Mouse (Mus musculus) liver, embryonic 14.5 days (tissue): Measurements from ENCODE around the gene Optn. TPM values are rescaled to one million over a fixed set of nuclear protein-coding genes. Genes with fewer than 3 reads are reported as not detected.

Experiments
- ATAC-seq: fragments of 200-750 bp; cut with Nextera tagmentation; 2 replicates; pipeline ENCODE4 v1.8.0; 2017; ENCODE audit warnings: moderate number of reproducible peaks, mild to moderate bottlenecking, moderate library complexity; ENCODE audit not compliant: insufficient read depth
- DNase-seq, 3 experiments: peaks; one replicate each; pipeline ENCODE4 v3.0.0-alpha.2; 2012 to 2013; ENCODE audit warnings: low read depth in 3 of 3, low spot score in 3 of 3
- H3K27ac ChIP-seq: fragments of 300-500 bp; sonication (generic); 2 replicates; pipeline ENCODE4 v1.5.1; 2014; ENCODE audit warnings: moderate library complexity, mild to moderate bottlenecking, control low read depth, inconsistent platforms
- H3K27me3 ChIP-seq: fragments of 300-500 bp; sonication (generic); 2 replicates; pipeline ENCODE4 v1.6.1; 2014; ENCODE audit warnings: mild to moderate bottlenecking, low read length, moderate library complexity; ENCODE audit not compliant: control insufficient read depth, insufficient read depth
- H3K36me3 ChIP-seq: fragments of 300-500 bp; sonication (generic); replicated peaks from 2 replicates; pipeline ENCODE4 v1.6.1; 2014; ENCODE audit warnings: low read depth; ENCODE audit not compliant: control insufficient read depth, insufficient read depth
- H3K4me1 ChIP-seq, 2 experiments: fragments of 200-500 bp in 1 of 2; fragments of 300-500 bp in 1 of 2; sonication (generic) in 1 of 2; replicated peaks; 2 replicates each; pipeline ENCODE4 v1.6.1; 2012 to 2014; ENCODE audit warnings: antibody characterized with exemption in 1 of 2, inconsistent platforms in 1 of 2, low read length in 1 of 2; ENCODE audit not compliant: control insufficient read depth in 2 of 2, insufficient read depth in 2 of 2
- H3K4me2 ChIP-seq: fragments of 300-500 bp; sonication (generic); 2 replicates; pipeline ENCODE4 v1.6.1; 2014; ENCODE audit warnings: low read depth, mild to moderate bottlenecking, control low read depth, moderate library complexity
- H3K4me3 ChIP-seq, 2 experiments: fragments of 200-500 bp in 1 of 2; fragments of 300-500 bp in 1 of 2; sonication (generic) in 1 of 2; 2 replicates each; pipeline ENCODE4 v1.5.1; 2012 to 2014; ENCODE audit warnings: low read depth in 2 of 2, low read length in 2 of 2, mild to moderate bottlenecking in 2 of 2, control low read depth in 1 of 2, inconsistent platforms in 1 of 2, moderate library complexity in 1 of 2; ENCODE audit not compliant: insufficient read depth in 1 of 2
- H3K9ac ChIP-seq: fragments of 300-500 bp; sonication (generic); replicated peaks from 2 replicates; pipeline ENCODE4 v1.6.1; 2014; ENCODE audit warnings: mild to moderate bottlenecking, control low read depth, moderate library complexity
- H3K9me3 ChIP-seq: fragments of 300-500 bp; sonication (generic); 2 replicates; pipeline ENCODE4 v1.6.1; 2016; ENCODE audit warnings: low read length, mixed read lengths; ENCODE audit not compliant: control insufficient read depth
- CTCF ChIP-seq: IDR thresholded peaks from 2 replicates; pipeline ENCODE4 v1.5.1; 2016; ENCODE audit warnings: antibody characterized with exemption, low read depth, control low read depth
- EP300 ChIP-seq: IDR thresholded peaks from 2 replicates; pipeline ENCODE4 v1.6.1; 2016; ENCODE audit warnings: antibody characterized with exemption, low read depth
- WGBS: fragments of 180-500 bp; shearing (Covaris S2); extraction: QIAGEN DNeasy Blood & Tissue Kit; methylation state at CpG from one replicate; pipeline ENCODE4 v1.1.7; 2014; ENCODE audit not compliant: insufficient replicate concordance; 5-methylcytosine and 5-hydroxymethylcytosine counted together
- polyA plus RNA-seq, 2 experiments: library from polyadenylated mRNA; depleted of rRNA in 1 of 2; stranded (reverse) in 1 of 2; unstranded in 1 of 2; fragments of >200 nt; fragmentation: Nextera tagmentation in 1 of 2; extraction: Ambion mirVana in 1 of 2; gene quantifications; 2 replicates each; pipeline versions ENCODE4 v1.2.1 to v1.2.3; 2012 to 2014

The Optn gene
- polyA plus RNA-seq, 2 experiments: 6.4 to 15.6 TPM

- Histone ChIP-seq H3K4me3 (peak overlapping the region; percentile 76), H3K27ac (peak overlapping the region; percentile 30; the same call in 1 of the 2 replicates), H3K9me3 (no peaks in the 10 kb centered on the region), H3K36me3 (no peaks in the 10 kb centered on the region; the same call in 1 of the 2 replicates), H3K9ac (peak overlapping the region; percentile 84), H3K4me1 (peaks cover 15 to 29% of the 10 kb centered on the region in 2 experiments), H3K27me3 (no peaks in the 10 kb centered on the region), H3K4me2 (peak overlapping the region; percentile 86)
- DNase-seq (no peak), ATAC-seq (peak; percentile 60)
- no peak for TF ChIP-seq EP300
- 25% methylated on average over 16 of the region's 16 CpGs for WGBS
Observed at GRCm38 (mm10) chr2:5062496-5063298, 1.2 kb downstream of the Optn start.

DNA sequence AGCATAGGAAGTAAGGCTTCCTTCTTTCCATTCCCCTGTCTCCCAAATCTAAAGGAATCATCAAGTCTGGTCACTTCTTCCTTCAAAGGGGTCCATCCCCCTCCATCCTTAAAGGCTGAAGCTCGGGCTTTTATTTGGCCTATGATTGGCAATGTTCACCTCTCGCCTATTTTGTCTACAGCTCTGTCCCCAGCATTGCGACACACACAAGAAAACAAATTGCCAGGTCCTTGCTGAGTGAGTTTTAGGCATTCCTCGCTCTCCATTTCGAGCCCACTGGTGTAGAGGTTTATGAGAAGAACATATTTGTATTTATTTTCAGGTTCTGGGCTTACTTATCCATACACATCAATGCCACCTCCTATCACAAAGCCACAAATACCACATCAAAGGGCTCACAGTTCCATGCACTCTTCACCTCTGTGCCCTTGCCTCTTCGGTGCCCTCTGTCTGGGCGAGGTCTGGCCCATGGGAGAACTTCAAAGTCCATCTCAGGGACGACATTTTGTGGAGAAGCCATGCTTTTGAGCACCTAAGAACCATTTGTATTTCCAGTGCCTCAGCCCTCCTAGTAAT, 2.6 kb downstream of the Optn start:
- WGBS: 63% methylated on average over 8 of the region's 8 CpGs
- no peaks in the 10 kb centered on the region for H3K9me3 ChIP-seq
- H3K27me3 ChIP-seq: no peaks in the 10 kb centered on the region
- H3K9ac ChIP-seq: no peak overlapping the region
- no peak overlapping the region for H3K4me2 ChIP-seq
- H3K36me3 ChIP-seq: no peaks in the 10 kb centered on the region; the same call in 1 of the 2 replicates
- no peak for DNase-seq
- ATAC-seq: no peak
- TF ChIP-seq CTCF (no peak), EP300 (no peak)
- H3K4me1 ChIP-seq: peaks cover 11 to 27% of the 10 kb centered on the region in 2 experiments
- no peak overlapping the region for H3K4me3 ChIP-seq
- no peak overlapping the region for H3K27ac ChIP-seq

DNA sequence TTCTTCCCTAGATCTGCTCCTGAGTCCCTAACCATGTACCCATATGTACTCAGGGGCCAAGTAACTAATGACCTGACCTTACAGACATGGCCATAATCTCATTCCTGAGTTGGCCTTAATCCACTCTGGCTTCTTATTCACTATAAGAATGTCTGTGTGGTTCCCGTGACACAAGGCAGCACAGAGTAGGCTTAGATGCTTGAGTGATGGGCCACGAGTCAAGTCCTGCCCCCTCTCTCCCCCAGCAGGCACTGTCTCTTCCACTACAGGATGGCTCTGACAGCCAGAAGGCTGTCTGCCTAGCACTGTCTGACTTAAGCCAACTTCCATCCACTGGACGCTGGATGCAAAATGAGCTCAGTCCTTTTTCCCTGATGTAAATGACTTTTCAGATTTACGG, 3.9 kb downstream of the Optn start:
- H3K27me3 ChIP-seq: no peaks in the 10 kb centered on the region
- 80% methylated on average over 4 of the region's 4 CpGs for WGBS
- H3K36me3 ChIP-seq: no peaks in the 10 kb centered on the region; the same call in 1 of the 2 replicates
- no peak for DNase-seq
- no peak overlapping the region for H3K4me2 ChIP-seq
- H3K9ac ChIP-seq: no peak overlapping the region
- TF ChIP-seq EP300 (no peak), CTCF (no peak)
- H3K4me1 ChIP-seq: peaks cover 11 to 27% of the 10 kb centered on the region in 2 experiments
- H3K9me3 ChIP-seq: no peaks in the 10 kb centered on the region
- no peak for ATAC-seq
- no peak overlapping the region for H3K27ac ChIP-seq
- no peak overlapping the region for H3K4me3 ChIP-seq

DNA sequence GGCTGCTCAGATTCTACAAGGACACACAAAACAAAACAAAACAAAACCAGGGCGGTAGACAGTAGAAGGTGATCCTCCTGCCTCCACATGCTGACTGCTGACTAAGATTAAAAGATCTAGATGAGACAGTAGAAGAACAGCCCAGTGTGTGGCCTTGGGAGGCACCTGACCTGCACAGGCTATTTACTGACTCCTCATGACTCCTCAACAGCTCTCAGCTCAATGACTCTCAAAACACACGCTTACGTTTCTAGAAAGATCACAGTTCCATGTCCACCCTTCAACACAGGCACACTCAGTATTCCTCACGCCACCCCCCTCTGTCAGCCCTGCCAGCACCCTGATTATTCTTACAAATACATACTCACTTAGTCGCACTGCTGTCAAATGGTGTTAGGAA, 5.4 kb downstream of the Optn start:
- TF ChIP-seq CTCF: no peak
- TF ChIP-seq EP300: no peak
- Histone ChIP-seq H3K27ac (no peak overlapping the region), H3K9me3 (no peaks in the 10 kb centered on the region), H3K9ac (no peak overlapping the region), H3K4me1 (peaks cover 7 to 20% of the 10 kb centered on the region in 2 experiments), H3K4me3 (no peak overlapping the region), H3K27me3 (no peaks in the 10 kb centered on the region), H3K36me3 (peaks cover 3% of the 10 kb centered on the region; the same call in 1 of the 2 replicates), H3K4me2 (no peak overlapping the region)
- no peak for ATAC-seq
- 67% methylated on average over 5 of the region's 5 CpGs for WGBS
- no peak for DNase-seq

- 23% methylated on average over 2 of the region's 2 CpGs for WGBS
- Histone ChIP-seq H3K9me3 (no peaks in the 10 kb centered on the region), H3K4me1 (peaks cover 0 to 17% of the 10 kb centered on the region in 2 experiments; a peak in 3 of 4 replicates), H3K27ac (no peak overlapping the region), H3K9ac (no peak overlapping the region), H3K4me3 (no peak overlapping the region), H3K4me2 (no peak overlapping the region), H3K36me3 (peaks cover 12% of the 10 kb centered on the region), H3K27me3 (no peaks in the 10 kb centered on the region)
- DNase-seq (no peak), ATAC-seq (no peak)
- TF ChIP-seq CTCF (no peak), EP300 (no peak)
Observed at GRCm38 (mm10) chr2:5050562-5050961, 13.3 kb downstream of the Optn start.
